Mouse (Mus musculus) thymus, adult 2 months (tissue): ENCODE measurements around the gene Ephx1. TPM values are rescaled to one million over a fixed set of nuclear protein-coding genes. Genes with fewer than 3 reads are reported as not detected.
A peak's percentile ranks its signal among the peaks of the same experiment; 100 is the strongest.

Source experiments
- DNase-seq: peaks from one replicate; pipeline ENCODE4 v3.0.0; 2021
- H3K27ac ChIP-seq: fragments of 200-500 bp; 2 replicates; pipeline ENCODE4 v1.5.1; 2012; ENCODE audit warnings: low read length, control low read depth; ENCODE audit not compliant: control insufficient read depth, insufficient read depth
- H3K27me3 ChIP-seq: fragments of 200-500 bp; 2 replicates; pipeline ENCODE4 v1.6.1; 2012; ENCODE audit warnings: mild to moderate bottlenecking, low read length, moderate library complexity, mixed read lengths; ENCODE audit not compliant: control insufficient read depth, insufficient read depth
- H3K36me3 ChIP-seq: fragments of 200-500 bp; 2 replicates; pipeline ENCODE4 v1.6.1; 2012; ENCODE audit warnings: mild to moderate bottlenecking, low read length, moderate library complexity; ENCODE audit not compliant: control insufficient read depth, insufficient read depth
- H3K4me1 ChIP-seq: fragments of 200-500 bp; replicated peaks from 2 replicates; pipeline ENCODE4 v1.6.1; 2012; ENCODE audit warnings: low read length; ENCODE audit not compliant: control insufficient read depth, insufficient read depth
- H3K4me3 ChIP-seq: fragments of 200-500 bp; 2 replicates; pipeline ENCODE4 v1.5.1; 2012; ENCODE audit warnings: mild to moderate bottlenecking, low read length, control low read depth, moderate library complexity; ENCODE audit not compliant: control insufficient read depth, insufficient read depth
- CTCF ChIP-seq: fragments of 200-500 bp; IDR thresholded peaks from 2 replicates; pipeline ENCODE4 v1.5.1; 2012; ENCODE audit warnings: mild to moderate bottlenecking, control low read depth, low read length, moderate library complexity, borderline replicate concordance; ENCODE audit not compliant: control insufficient read depth, poor library complexity, insufficient read depth; ENCODE audit errors: extremely low read depth
- POLR2A ChIP-seq: fragments of 200-500 bp; IDR thresholded peaks from 2 replicates; pipeline ENCODE4 v1.6.1; 2012; ENCODE audit warnings: mild to moderate bottlenecking, low read length, control low read depth, moderate library complexity; ENCODE audit not compliant: control insufficient read depth, poor library complexity, insufficient read depth; ENCODE audit errors: extremely low read depth
- WGBS: fragments of 180-500 bp; shearing (Covaris S2); methylation state at CpG from one replicate; pipeline ENCODE4 v1.1.7; 2018; 5-methylcytosine and 5-hydroxymethylcytosine counted together
- polyA plus RNA-seq: library from polyadenylated mRNA; depleted of rRNA; stranded (reverse); fragments of >200 nt; gene quantifications from 2 replicates; pipeline ENCODE4 v1.2.3, GENCODE M21; 2012

Gene Ephx1
- polyA plus RNA-seq, 1 experiment, result 39.3 TPM

GRCm38 (mm10) chr1:181022265-181022664 is 1.6 kb upstream of the Ephx1 start:
- H3K4me1 ChIP-seq, result peaks cover 4% of the 10 kb centered on the region; the same call in 1 of the 2 replicates
- H3K4me3 ChIP-seq, result no peak overlapping the region
- H3K27me3 ChIP-seq, result no peaks in the 10 kb centered on the region
- no peak overlapping the region for H3K27ac ChIP-seq
- DNase-seq, result peak; percentile 89
- WGBS, result 6% methylated on average over 1 of the region's 1 CpGs
- TF ChIP-seq POLR2A (peak; percentile 24; the same call in 1 of the 2 replicates), CTCF (peak; percentile 52; the same call in 1 of the 2 replicates)
- H3K36me3 ChIP-seq, result no peaks in the 10 kb centered on the region

- DNase-seq, result no peak
- Histone ChIP-seq H3K4me3 (no peak overlapping the region), H3K4me1 (peaks cover 7% of the 10 kb centered on the region), H3K27ac (no peak overlapping the region), H3K36me3 (no peaks in the 10 kb centered on the region), H3K27me3 (no peaks in the 10 kb centered on the region)
- TF ChIP-seq POLR2A, result no peak
- no peak for TF ChIP-seq CTCF
- WGBS, result 79% methylated on average over 7 of the region's 7 CpGs
These were observed 773 bp upstream of the Ephx1 start for GRCm38 (mm10) chr1:181021488-181021865.

DNA sequence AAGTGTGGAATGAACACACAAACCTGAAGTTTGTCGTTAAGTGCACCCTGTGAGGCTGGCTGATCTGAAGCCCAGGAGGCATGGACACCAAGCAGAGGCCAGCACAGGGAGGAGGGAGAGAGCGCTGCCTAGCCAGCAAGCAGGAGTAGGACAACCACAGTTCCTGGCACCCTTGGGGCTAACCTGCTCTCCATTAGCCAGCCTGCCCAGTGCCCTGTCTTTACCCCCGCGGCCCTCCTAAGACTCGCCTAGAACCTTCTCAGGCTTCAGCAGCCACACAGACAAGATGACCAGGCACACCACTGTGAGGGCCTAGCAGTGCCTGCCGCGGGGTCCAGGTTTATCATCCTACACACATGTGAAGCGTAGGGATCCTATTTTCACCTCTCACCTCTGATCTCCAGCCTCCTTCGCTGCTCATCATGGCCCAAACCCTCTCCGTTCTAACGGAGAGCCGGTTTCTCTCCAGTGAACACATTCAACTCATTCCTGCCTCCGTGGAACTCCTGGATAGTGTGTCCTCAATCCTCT is 2.7 kb downstream of the Ephx1 start:
- 86% methylated on average over 13 of the region's 13 CpGs for WGBS
- H3K27ac ChIP-seq, result no peak overlapping the region
- TF ChIP-seq CTCF (no peak), POLR2A (no peak)
- DNase-seq, result no peak
- no peaks in the 10 kb centered on the region for H3K36me3 ChIP-seq
- no peak overlapping the region for H3K4me3 ChIP-seq
- H3K4me1 ChIP-seq, result peaks cover 23% of the 10 kb centered on the region
- no peaks in the 10 kb centered on the region for H3K27me3 ChIP-seq

DNA sequence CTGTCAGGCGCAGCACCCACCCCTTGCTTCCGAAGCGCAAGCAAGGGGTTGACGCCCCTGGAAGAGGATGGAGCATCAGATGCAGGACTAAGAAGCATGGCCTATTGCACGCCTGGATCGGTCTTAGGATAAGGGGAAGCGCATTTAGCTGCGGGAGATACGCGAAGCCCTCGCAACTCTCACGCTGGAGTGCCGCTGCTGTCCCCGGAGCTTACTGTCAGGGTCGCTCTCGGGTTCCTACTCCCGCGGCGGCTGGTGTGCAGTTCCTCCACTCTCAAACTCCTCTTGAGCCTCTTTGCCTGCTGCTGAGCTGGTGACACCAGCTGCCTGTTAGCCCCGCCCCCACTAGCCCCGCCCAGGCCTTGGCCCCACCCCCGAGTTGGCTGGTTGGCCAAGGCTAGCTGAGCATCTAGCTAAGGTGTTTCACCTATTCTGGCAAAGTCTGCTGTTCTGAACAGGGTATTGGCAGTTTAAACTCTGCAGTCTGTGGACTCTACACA is 3.4 kb downstream of the Ephx1 start:
- peak; percentile 84 for DNase-seq
- WGBS, result under 1% methylated on average over 22 of the region's 22 CpGs
- Histone ChIP-seq H3K4me3 (peak overlapping the region; percentile 67), H3K36me3 (no peaks in the 10 kb centered on the region), H3K4me1 (peaks cover 23% of the 10 kb centered on the region), H3K27me3 (no peaks in the 10 kb centered on the region), H3K27ac (peak overlapping the region; percentile 56)
- TF ChIP-seq POLR2A (peak; percentile 59), CTCF (no peak)

- Histone ChIP-seq H3K4me1 (peaks cover 23% of the 10 kb centered on the region), H3K27ac (peak overlapping the region; percentile 71), H3K4me3 (peak overlapping the region; percentile 67), H3K36me3 (no peaks in the 10 kb centered on the region), H3K27me3 (no peaks in the 10 kb centered on the region)
- peak; percentile 64 for DNase-seq
- 2% methylated on average over 21 of the region's 21 CpGs for WGBS
- TF ChIP-seq POLR2A (0 out of 2 replicates have a peak, but pooled peaks have one; percentile 26), CTCF (no peak)
These were observed 4.1 kb downstream of the Ephx1 start for GRCm38 (mm10) chr1:181016532-181017131.

DNA sequence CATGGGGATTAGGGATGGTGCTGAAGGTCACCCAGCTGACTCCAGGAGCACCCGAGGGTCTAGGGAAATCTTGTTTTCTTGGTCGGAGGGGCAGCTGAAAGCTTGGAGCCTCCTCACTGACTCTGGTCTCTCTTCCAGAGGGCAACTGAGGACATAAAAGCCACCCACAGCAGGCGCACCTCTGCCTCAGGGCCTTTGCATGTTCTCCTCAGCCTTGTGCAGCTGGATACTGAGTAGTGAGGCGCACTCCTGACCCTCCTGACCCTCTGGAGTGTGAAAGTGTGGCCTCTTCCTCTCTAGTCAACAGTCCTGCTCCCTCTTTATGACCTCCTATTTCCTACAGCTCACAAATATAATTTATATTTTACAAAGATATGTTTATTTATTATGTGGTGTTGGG is 4.7 kb downstream of the Ephx1 start:
- H3K36me3 ChIP-seq, result no peaks in the 10 kb centered on the region
- peak overlapping the region; percentile 71; the same call in 1 of the 2 replicates for H3K27ac ChIP-seq
- WGBS, result 95% methylated on average over 4 of the region's 4 CpGs
- no peaks in the 10 kb centered on the region for H3K27me3 ChIP-seq
- peaks cover 23% of the 10 kb centered on the region for H3K4me1 ChIP-seq
- DNase-seq, result no peak
- TF ChIP-seq CTCF, result no peak
- TF ChIP-seq POLR2A, result no peak
- no peak overlapping the region for H3K4me3 ChIP-seq

- Histone ChIP-seq H3K36me3 (no peaks in the 10 kb centered on the region), H3K4me3 (no peak overlapping the region), H3K27ac (peak overlapping the region; percentile 71; the same call in 1 of the 2 replicates), H3K27me3 (no peaks in the 10 kb centered on the region), H3K4me1 (peaks cover 23% of the 10 kb centered on the region)
- no peak for DNase-seq
- no peak for TF ChIP-seq CTCF
- no peak for TF ChIP-seq POLR2A
These were observed 5.1 kb downstream of the Ephx1 start for GRCm38 (mm10) chr1:181015558-181015957.
